Mouse (Mus musculus): ENCODE measurements around the gene Ctdspl. TPM values are rescaled to one million over a fixed set of nuclear protein-coding genes. Genes with fewer than 3 reads are reported as not detected.

The Ctdspl gene
- total RNA-seq, 2 experiments from 2014 or later, result 28.8 to 30.7 TPM

- peak; percentile 91 for DNase-seq
Observed at GRCm38 (mm10) chr9:118920798-118921515, 5.3 kb upstream of the Ctdspl start.

- no peak for DNase-seq
Observed at GRCm38 (mm10) chr9:118921926-118922325, 4.3 kb upstream of the Ctdspl start.

DNA sequence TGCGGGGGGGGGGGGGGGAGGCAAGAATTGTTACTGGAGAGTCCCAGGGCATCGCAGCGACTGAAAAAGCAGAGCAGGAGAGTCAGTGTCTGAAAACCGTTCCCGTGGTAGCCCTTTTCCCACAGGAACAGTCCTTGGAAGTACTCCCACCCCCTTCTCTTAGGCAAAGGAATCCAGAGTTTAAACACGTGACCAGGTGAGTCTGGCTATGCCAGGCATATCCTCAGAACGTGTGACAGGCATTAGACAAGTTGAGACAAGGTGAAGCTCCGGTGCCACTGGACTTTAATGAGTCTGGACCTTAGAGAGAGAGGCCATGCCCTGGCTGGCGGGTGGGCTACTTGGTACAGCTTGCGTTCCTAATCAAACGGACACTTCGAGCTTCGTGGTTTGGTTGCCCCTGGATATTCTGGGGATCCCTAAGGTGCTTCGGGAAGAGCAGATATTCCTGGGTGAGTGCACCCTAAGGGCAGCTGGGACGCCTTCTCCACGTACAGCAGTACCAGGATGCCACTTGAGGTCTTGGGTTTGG is 1.6 kb upstream of the Ctdspl start:
- no peak for DNase-seq

DNA sequence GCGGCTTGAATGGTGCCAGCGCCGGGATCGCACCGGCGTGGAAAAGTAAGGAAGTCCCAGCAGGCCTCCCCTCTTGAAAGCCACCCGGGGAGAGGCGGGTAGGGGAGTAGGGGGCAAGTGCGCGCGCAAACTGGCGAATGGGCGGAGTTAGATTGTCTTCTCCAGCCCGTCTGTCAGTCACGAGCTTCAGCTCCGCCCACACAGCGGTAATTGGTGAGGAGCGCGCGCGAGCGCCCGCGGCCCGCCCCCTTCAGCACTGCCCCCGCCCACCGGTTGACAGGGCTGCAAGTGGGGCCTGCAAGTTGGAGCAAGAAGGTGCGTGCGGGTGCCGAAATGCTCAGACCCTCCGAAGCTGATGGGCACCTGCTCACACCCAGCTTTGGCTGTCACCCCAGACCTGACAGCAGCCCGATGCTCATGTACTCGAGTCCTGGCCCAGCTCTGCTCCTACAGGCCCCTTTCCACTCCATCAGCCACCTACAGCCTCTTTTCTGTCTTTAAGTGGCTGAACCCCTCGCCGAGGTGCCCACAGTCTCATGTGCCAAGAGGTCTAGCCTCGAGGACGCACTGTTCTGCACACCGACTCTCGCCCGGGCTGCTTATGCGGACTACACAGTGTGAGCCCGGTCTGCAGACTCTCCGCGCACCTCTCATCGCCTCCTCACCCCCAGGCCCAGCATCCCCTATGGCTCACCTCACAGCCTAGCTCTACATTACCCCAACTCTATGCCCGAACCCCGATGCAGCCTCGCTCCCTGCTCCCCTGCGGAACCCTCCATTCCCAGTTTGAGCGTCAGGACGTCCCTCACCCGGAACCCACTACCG is 755 bp upstream of the Ctdspl start:
- peak; percentile 98 for DNase-seq

- DNase-seq, result peak; percentile 74
Observed at GRCm38 (mm10) chr9:118926688-118927321, 552 bp downstream of the Ctdspl start.

- DNase-seq, result no peak
Observed at GRCm38 (mm10) chr9:118927501-118927900, 1.2 kb downstream of the Ctdspl start.

DNA sequence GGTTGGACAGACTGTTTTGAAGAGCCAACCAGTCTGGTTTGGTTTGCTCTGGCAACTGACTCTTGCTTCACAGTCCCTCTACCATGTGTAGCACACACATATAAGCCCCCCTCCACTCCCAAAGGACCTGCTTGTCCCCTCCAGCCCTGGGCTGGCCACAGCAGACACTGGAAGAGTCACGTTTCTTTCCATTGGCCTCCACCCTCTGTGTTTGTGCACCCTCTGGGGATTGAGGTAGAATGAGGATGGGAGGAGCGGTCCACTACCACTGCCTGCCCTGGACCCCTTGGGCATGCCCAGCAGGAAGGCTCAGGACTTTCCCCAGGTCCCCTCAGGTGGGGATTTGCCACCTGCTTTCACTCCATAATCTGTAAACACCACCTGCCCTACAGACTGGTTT is 1.8 kb downstream of the Ctdspl start:
- DNase-seq, result no peak

DNA sequence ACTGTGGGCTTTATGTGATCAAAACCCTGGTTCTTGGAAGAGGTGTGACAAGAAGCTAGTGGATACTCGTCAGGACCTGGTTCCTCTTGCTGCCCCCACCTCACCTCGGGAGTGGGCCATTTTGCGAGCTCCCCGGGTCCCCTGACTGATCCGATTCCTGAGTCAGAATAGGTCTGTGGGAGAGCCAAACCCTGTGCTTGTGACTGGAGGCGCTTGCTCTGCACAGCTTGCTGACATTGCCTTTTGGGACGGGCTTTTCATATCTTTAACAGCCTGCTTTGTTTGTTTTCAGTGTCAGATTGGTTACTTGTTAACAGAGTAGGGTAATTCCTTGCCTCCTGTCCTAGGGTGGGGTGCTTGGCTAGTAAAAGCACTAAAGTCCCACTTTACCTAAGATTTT is 2.4 kb downstream of the Ctdspl start:
- DNase-seq, result no peak

DNA sequence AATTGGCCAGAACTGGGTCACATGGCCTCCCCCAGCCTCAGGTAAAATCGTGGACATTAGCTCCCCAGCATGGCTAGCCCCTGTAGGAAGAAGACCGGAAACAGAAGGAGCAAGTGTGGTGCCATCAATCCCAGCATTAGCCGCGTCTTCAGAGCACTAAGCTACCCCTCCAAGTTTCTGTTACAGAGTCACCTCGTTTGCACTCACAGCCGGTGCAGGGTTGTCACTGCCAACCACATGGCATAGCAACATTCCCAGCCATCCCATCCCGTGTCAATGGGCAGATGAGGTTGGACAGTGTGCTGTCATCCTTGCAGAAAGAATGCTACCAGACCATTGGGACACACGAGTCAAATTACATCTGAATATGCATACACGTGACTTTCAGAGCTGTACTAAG is 4.4 kb downstream of the Ctdspl start:
- no peak for DNase-seq

DNA sequence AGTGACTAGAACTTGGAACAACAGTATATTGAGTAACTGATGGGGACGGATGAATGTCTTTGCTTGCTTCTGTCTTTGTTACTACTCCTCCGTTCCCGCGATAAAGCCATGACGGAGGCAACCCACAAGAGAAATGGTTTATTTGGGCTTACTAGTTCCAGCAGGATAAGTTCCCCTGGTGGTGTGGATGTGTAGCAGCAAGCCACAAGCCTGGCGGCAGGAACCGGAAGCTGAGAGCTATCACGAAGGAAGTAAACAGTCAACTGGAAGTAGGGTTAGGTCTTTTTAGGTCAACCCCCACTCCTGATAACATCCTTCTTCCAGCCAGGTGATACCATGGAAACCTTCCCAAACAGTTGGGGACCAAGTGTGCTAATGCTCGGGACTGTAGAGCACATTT is 7.5 kb downstream of the Ctdspl start:
- no peak for DNase-seq

- no peak for DNase-seq
Observed at GRCm38 (mm10) chr9:118934319-118934718, 8.1 kb downstream of the Ctdspl start.

- no peak for DNase-seq
Observed at GRCm38 (mm10) chr9:118935098-118935497, 8.8 kb downstream of the Ctdspl start.

DNA sequence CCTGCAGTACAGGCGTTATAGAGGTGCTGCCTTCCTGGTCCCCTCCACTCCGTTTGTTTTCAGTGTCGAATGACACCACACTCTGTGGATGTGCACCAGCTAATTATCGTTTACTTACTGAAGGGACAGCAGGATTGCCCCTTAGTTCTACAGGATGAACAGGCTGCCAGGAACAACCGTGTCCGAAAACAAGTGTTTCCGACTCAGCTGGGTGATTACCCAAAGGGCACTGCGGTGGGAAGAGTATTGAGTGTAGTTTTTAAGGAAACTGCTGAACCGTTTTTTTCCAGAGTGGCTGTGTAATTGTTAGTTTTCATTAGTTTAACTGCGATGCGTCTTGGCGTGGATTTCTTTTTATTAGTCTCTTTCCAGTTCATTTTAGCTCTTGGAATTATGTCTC is 9.8 kb downstream of the Ctdspl start:
- DNase-seq, result no peak

DNA sequence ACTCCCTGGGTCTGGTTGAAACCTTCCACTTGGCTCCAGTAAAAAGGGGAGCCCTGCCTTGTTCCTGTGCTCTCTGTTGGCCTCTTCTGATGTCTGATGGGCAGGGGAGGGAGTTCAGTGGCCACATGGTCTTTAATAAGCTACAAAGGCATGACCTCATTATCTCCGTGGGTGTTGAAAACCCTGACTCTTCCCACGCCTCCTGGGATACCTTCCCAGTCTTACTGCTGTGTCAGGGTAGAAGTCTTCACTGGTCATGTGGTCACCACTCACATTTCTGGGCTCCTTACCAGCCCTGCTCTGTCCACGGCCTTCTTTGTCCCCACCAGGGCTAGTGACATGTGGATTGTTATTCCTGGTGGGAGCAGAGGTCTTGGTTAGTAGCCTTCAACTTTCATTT is 11.3 kb downstream of the Ctdspl start:
- DNase-seq, result no peak

- DNase-seq, result no peak
Observed at GRCm38 (mm10) chr9:118939410-118939809, 13.2 kb downstream of the Ctdspl start.

- DNase-seq, result no peak
Observed at GRCm38 (mm10) chr9:118939831-118940230, 13.6 kb downstream of the Ctdspl start.

- peak; percentile 58 for DNase-seq
Observed at GRCm38 (mm10) chr9:118940591-118941207, 14.4 kb downstream of the Ctdspl start.

DNA sequence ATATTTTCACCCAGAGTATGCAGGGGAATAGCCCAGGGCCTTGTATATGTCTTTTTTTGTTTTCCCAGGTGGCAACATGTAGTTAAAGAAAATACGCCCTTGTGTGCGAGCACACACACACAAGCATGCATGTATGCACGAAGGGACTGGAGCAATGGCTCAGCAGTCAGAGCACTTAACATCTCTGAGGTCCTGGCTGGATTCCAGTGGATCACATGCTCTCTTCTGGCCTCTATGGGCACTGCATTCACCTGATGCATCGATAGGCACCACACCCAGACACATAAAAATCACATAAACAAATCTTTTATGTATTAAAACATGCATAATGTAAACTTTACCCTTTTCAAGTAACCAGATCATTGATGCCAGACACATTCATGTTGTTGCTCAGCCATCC is 15.8 kb downstream of the Ctdspl start:
- DNase-seq, result no peak

DNA sequence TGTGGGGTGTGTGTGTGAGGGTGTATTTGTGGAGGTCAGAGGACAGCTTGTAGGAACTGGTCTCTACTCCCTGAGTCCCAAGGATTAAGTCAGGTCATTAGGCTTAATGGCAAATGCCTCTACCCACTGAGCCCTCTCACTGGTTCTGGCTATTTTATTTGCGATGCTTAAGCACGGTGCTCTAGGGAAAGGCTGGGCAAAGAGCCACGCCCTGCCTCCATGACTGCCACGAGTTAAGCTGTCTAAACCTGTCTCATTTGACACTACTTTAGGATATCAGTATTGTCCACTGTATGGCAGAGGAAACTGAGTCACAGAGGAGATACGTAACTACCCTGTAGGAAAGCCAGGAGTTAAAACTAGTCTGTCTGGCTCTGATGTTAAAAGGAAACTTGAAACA is 17.7 kb downstream of the Ctdspl start:
- no peak for DNase-seq

GRCm38 (mm10) chr9:118944388-118944787 is 18.1 kb downstream of the Ctdspl start:
- no peak for DNase-seq

DNA sequence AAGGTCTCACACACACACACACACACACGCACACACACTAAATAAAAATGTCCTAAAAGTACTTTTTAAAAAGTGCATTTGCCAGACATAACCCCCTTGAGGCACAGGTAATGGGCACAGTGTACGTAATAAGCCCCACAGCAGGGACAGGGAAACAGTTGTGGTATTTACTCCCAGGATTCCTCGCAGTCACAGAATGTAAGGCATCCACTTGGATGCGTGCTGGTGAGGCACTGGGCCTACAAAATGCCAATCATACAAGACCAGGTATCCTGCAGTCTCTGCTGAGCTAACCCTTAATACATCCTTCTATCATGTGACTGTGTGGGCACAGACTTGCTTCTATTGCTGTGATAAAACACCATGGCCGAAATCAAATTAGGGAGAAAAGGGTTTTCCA is 22.2 kb downstream of the Ctdspl start:
- no peak for DNase-seq

- no peak for DNase-seq
Observed at GRCm38 (mm10) chr9:118949124-118949523, 22.9 kb downstream of the Ctdspl start.

- DNase-seq, result no peak
Observed at GRCm38 (mm10) chr9:118949654-118950053, 23.4 kb downstream of the Ctdspl start.

All from adrenal gland, postnatal 10 days (tissue).